Mouse (Mus musculus): ENCODE data around the gene Dnah2. TPM values are rescaled to one million over a fixed set of nuclear protein-coding genes. Genes with fewer than 3 reads are reported as not detected.

The Dnah2 gene
- polyA plus RNA-seq, 1 experiment from 2014 or later = 1.9 TPM

GRCm38 (mm10) chr11:69389531-69390399, 159.1 kb downstream of the Dnah2 start:
- WGBS = 56% methylated on average over 14 of the region's 14 CpGs
- peak; percentile 16; the same call in 1 of the 2 replicates for ATAC-seq (ENCODE audit: low read depth)

DNA sequence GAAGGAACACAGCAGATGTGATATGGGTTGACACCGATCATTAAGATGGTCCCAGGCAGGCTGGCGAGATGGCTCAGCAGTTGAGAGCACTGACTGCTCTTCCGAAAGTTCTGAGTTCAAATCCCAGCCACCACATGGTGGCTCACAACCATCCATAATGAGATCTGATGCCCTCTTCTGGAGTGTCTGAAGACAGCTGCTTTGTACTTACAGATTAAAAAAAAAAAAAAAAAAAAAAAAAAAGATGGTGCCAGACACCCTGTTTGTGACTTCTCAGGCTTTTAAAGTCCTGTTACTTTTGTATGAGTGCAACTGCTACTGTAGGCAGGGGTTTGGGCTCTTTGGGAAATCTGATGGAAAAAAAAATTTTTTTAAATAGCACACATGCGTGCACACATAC, 160.2 kb downstream of the Dnah2 start:
- H3K4me3 ChIP-seq (ENCODE audit: low read length) = no peak overlapping the region
- H3K27ac ChIP-seq (ENCODE audit: low read length) = no peak overlapping the region
- 93% methylated on average over 4 of the region's 4 CpGs for WGBS
- ATAC-seq (ENCODE audit: low read depth) = no peak
- no peaks in the 10 kb centered on the region for H3K9me3 ChIP-seq (ENCODE audit: control insufficient read depth, low read length)
- H3K4me1 ChIP-seq (replicated peaks; ENCODE audit: control insufficient read depth, insufficient read depth, low read length) = peaks cover 8% of the 10 kb centered on the region; the same call in 1 of the 2 replicates
- no peak overlapping the region for H3K4me2 ChIP-seq (ENCODE audit: low read depth, low read length)
- no peaks in the 10 kb centered on the region for H3K36me3 ChIP-seq (ENCODE audit: control insufficient read depth, insufficient read depth, low read length)
- H3K27me3 ChIP-seq (ENCODE audit: control insufficient read depth, insufficient read depth, low read depth, low read length) = no peaks in the 10 kb centered on the region
- no peak overlapping the region for H3K9ac ChIP-seq (ENCODE audit: low read length)

More at GRCm38 (mm10) chr11:69389531-69390399, 159.1 kb downstream of the Dnah2 start:
- H3K9me3 ChIP-seq (ENCODE audit: control insufficient read depth, low read length) = no peaks in the 10 kb centered on the region
- H3K4me2 ChIP-seq (ENCODE audit: low read depth, low read length) = 0 out of 2 replicates have a peak overlapping the region, but pooled peaks have one; percentile 8
- H3K4me3 ChIP-seq (ENCODE audit: low read length) = no peak overlapping the region
- no peak overlapping the region for H3K27ac ChIP-seq (ENCODE audit: low read length)
- H3K9ac ChIP-seq (ENCODE audit: low read length) = no peak overlapping the region
- H3K36me3 ChIP-seq (ENCODE audit: control insufficient read depth, insufficient read depth, low read length) = no peaks in the 10 kb centered on the region
- peaks cover 11% of the 10 kb centered on the region; the same call in 1 of the 2 replicates for H3K4me1 ChIP-seq (replicated peaks; ENCODE audit: control insufficient read depth, insufficient read depth, low read length)
- no peaks in the 10 kb centered on the region for H3K27me3 ChIP-seq (ENCODE audit: control insufficient read depth, insufficient read depth, low read depth, low read length)

DNA sequence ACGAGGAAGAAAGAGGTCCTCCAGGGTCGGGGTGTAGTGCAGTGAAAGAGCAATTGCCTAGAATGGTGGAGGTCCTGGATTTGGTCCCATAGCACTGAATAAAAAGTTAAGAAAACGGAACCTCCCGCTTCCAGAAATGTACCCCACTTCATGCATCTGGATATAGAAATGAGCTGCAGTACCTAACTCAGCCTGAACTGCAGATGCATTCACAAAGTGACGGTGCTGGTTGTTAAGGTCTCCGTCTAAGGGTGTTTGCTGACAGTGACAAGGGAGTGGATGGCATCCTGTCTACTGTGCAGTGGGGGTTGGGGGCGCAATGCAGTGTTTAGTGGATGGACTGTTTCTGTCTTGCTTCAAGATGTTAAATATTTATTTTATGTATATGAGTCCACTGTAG, 162.2 kb downstream of the Dnah2 start:
- Histone ChIP-seq H3K4me1 (replicated peaks; ENCODE audit: control insufficient read depth, insufficient read depth, low read length) (peaks cover 8% of the 10 kb centered on the region; the same call in 1 of the 2 replicates), H3K4me3 (ENCODE audit: low read length) (no peak overlapping the region), H3K4me2 (ENCODE audit: low read depth, low read length) (no peak overlapping the region), H3K27me3 (ENCODE audit: control insufficient read depth, insufficient read depth, low read depth, low read length) (no peaks in the 10 kb centered on the region), H3K36me3 (ENCODE audit: control insufficient read depth, insufficient read depth, low read length) (no peaks in the 10 kb centered on the region), H3K27ac (ENCODE audit: low read length) (no peak overlapping the region), H3K9me3 (ENCODE audit: control insufficient read depth, low read length) (no peaks in the 10 kb centered on the region), H3K9ac (ENCODE audit: low read length) (no peak overlapping the region)
- ATAC-seq (ENCODE audit: low read depth) = no peak
- 61% methylated on average over 7 of the region's 7 CpGs for WGBS

DNA sequence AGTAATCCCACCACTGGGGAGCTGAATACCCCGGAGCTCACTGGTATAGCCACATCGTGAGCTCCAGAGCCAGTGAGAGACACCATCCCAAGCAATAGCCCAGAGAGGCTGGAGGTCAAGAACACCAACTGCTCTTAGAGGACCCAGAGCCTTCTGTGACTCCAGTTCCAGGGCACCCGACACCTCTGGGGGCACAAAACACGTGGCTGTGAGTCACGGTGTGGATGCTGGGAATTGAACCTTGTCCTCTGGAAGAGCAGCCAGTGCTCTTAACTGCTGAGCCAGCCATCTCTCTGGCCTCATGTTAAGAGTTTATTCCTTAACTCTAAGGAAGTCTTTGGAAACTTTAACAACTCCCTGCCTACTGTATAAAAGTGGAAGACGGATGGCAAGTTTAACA, 163.9 kb downstream of the Dnah2 start:
- ATAC-seq (ENCODE audit: low read depth) = no peak
- WGBS = 72% methylated on average over 6 of the region's 6 CpGs
- H3K9ac ChIP-seq (ENCODE audit: low read length) = no peak overlapping the region
- H3K4me3 ChIP-seq (ENCODE audit: low read length) = no peak overlapping the region
- no peak overlapping the region for H3K4me2 ChIP-seq (ENCODE audit: low read depth, low read length)
- H3K4me1 ChIP-seq (replicated peaks; ENCODE audit: control insufficient read depth, insufficient read depth, low read length) = peaks cover 5% of the 10 kb centered on the region; the same call in 1 of the 2 replicates
- no peaks in the 10 kb centered on the region for H3K9me3 ChIP-seq (ENCODE audit: control insufficient read depth, low read length)
- H3K36me3 ChIP-seq (ENCODE audit: control insufficient read depth, insufficient read depth, low read length) = no peaks in the 10 kb centered on the region
- H3K27ac ChIP-seq (ENCODE audit: low read length) = no peak overlapping the region
- no peaks in the 10 kb centered on the region for H3K27me3 ChIP-seq (ENCODE audit: control insufficient read depth, insufficient read depth, low read depth, low read length)

DNA sequence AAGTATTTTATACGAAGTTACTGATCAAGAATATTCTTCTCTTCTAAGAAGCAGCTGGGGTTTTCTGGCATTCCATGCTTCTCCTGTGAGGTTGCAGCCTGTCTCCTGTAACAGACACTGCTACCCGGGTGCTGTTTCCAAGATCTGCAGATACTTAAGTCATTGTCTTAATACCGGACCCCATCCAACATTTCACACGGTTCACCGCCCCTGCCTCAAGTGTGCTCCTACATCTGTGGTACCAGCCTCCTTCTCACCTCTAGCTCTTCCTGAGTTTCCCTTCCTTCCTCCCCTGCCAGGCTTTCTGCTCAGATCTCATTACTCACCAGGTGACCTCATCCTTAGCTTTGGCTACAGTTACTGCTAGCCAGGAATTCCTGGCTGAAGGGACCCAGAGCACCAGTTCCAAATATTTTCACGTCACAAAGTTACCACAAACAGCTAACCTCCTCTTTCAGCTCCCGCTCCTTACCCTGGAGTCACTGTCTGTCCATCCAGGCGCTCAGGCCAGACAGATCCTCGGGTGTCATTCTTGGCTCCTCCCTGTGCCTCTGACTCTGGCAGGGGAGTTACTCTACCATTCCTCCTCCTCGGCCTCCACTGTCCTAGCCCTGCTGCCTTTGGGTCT, 166.3 kb downstream of the Dnah2 start:
- no peak overlapping the region for H3K4me3 ChIP-seq (ENCODE audit: low read length)
- H3K4me2 ChIP-seq (ENCODE audit: low read depth, low read length) = no peak overlapping the region
- no peak for ATAC-seq (ENCODE audit: low read depth)
- H3K27me3 ChIP-seq (ENCODE audit: control insufficient read depth, insufficient read depth, low read depth, low read length) = no peaks in the 10 kb centered on the region
- 60% methylated on average over 10 of the region's 10 CpGs for WGBS
- no peak overlapping the region for H3K9ac ChIP-seq (ENCODE audit: low read length)
- H3K4me1 ChIP-seq (replicated peaks; ENCODE audit: control insufficient read depth, insufficient read depth, low read length) = no peaks in the 10 kb centered on the region
- peaks cover 4% of the 10 kb centered on the region; the same call in 1 of the 2 replicates for H3K36me3 ChIP-seq (ENCODE audit: control insufficient read depth, insufficient read depth, low read length)
- no peaks in the 10 kb centered on the region for H3K9me3 ChIP-seq (ENCODE audit: control insufficient read depth, low read length)
- H3K27ac ChIP-seq (ENCODE audit: low read length) = no peak overlapping the region

GRCm38 (mm10) chr11:69381356-69381755, 167.6 kb downstream of the Dnah2 start:
- no peak for ATAC-seq (ENCODE audit: low read depth)
- 66% methylated on average over 6 of the region's 6 CpGs for WGBS

GRCm38 (mm10) chr11:69379600-69379999, 169.3 kb downstream of the Dnah2 start:
- no peak for ATAC-seq (ENCODE audit: low read depth)
- WGBS = 83% methylated on average over 3 of the region's 3 CpGs
- Histone ChIP-seq H3K27me3 (ENCODE audit: control insufficient read depth, insufficient read depth, low read depth, low read length) (no peaks in the 10 kb centered on the region), H3K9me3 (ENCODE audit: control insufficient read depth, low read length) (no peaks in the 10 kb centered on the region), H3K4me2 (ENCODE audit: low read depth, low read length) (no peak overlapping the region), H3K27ac (ENCODE audit: low read length) (no peak overlapping the region), H3K4me3 (ENCODE audit: low read length) (no peak overlapping the region), H3K36me3 (ENCODE audit: control insufficient read depth, insufficient read depth, low read length) (peaks cover 11% of the 10 kb centered on the region), H3K4me1 (replicated peaks; ENCODE audit: control insufficient read depth, insufficient read depth, low read length) (no peaks in the 10 kb centered on the region), H3K9ac (ENCODE audit: low read length) (no peak overlapping the region)

More at GRCm38 (mm10) chr11:69381356-69381755, 167.6 kb downstream of the Dnah2 start:
- Histone ChIP-seq H3K4me2 (ENCODE audit: low read depth, low read length) (no peak overlapping the region), H3K27me3 (ENCODE audit: control insufficient read depth, insufficient read depth, low read depth, low read length) (no peaks in the 10 kb centered on the region), H3K4me3 (ENCODE audit: low read length) (no peak overlapping the region), H3K27ac (ENCODE audit: low read length) (no peak overlapping the region), H3K9ac (ENCODE audit: low read length) (no peak overlapping the region), H3K9me3 (ENCODE audit: control insufficient read depth, low read length) (no peaks in the 10 kb centered on the region), H3K36me3 (ENCODE audit: control insufficient read depth, insufficient read depth, low read length) (peaks cover 9% of the 10 kb centered on the region), H3K4me1 (replicated peaks; ENCODE audit: control insufficient read depth, insufficient read depth, low read length) (no peaks in the 10 kb centered on the region)

DNA sequence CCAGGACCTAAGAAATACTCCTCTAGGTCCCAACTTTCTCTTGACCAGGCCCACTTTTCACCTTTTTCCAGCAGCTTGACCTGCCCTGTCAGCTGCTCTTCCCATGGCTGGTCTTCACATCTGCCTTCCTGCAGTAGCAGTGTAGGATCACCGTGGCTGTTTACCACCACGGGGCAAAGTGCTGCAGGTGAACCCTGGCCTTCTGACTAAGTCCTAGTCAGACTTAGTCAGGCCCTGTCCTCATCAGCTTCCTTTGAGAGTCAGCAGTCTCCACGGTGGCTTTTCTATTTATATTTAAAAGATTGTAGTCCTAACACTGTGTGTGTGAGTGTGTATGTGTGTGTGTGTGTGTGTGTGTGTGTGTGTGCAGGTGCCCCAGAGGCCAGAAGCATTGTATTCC, 171.1 kb downstream of the Dnah2 start:
- Histone ChIP-seq H3K4me3 (ENCODE audit: low read length) (no peak overlapping the region), H3K27ac (ENCODE audit: low read length) (no peak overlapping the region), H3K27me3 (ENCODE audit: control insufficient read depth, insufficient read depth, low read depth, low read length) (no peaks in the 10 kb centered on the region), H3K36me3 (ENCODE audit: control insufficient read depth, insufficient read depth, low read length) (peaks cover 16% of the 10 kb centered on the region), H3K4me1 (replicated peaks; ENCODE audit: control insufficient read depth, insufficient read depth, low read length) (peaks cover 2% of the 10 kb centered on the region; the same call in 1 of the 2 replicates), H3K9me3 (ENCODE audit: control insufficient read depth, low read length) (no peaks in the 10 kb centered on the region), H3K4me2 (ENCODE audit: low read depth, low read length) (no peak overlapping the region), H3K9ac (ENCODE audit: low read length) (no peak overlapping the region)
- 68% methylated on average over 3 of the region's 3 CpGs for WGBS
- no peak for ATAC-seq (ENCODE audit: low read depth)

GRCm38 (mm10) chr11:69375646-69376045, 173.3 kb downstream of the Dnah2 start:
- Histone ChIP-seq H3K27ac (ENCODE audit: low read length) (no peak overlapping the region), H3K36me3 (ENCODE audit: control insufficient read depth, insufficient read depth, low read length) (peaks cover 18% of the 10 kb centered on the region), H3K9me3 (ENCODE audit: control insufficient read depth, low read length) (no peaks in the 10 kb centered on the region), H3K4me2 (ENCODE audit: low read depth, low read length) (no peak overlapping the region), H3K9ac (ENCODE audit: low read length) (no peak overlapping the region), H3K4me1 (replicated peaks; ENCODE audit: control insufficient read depth, insufficient read depth, low read length) (peaks cover 21% of the 10 kb centered on the region), H3K4me3 (ENCODE audit: low read length) (no peak overlapping the region), H3K27me3 (ENCODE audit: control insufficient read depth, insufficient read depth, low read depth, low read length) (no peaks in the 10 kb centered on the region)
- WGBS = 89% methylated on average over 4 of the region's 4 CpGs
- ATAC-seq (ENCODE audit: low read depth) = no peak
